Mouse (Mus musculus) hindbrain, embryonic 16.5 days (tissue): ENCODE measurements around the gene Paf1. TPM values are rescaled to one million over a fixed set of nuclear protein-coding genes. Genes with fewer than 3 reads are reported as not detected.

Experiments used
- ATAC-seq: fragments of 200-750 bp; cut with Nextera tagmentation; 2 replicates; pipeline ENCODE4 v1.8.0; 2017; ENCODE audit warnings: moderate TSS enrichment, moderate library complexity
- H3K27ac ChIP-seq: fragments of 300-500 bp; sonication (generic); 2 replicates; pipeline ENCODE4 v1.5.1; 2014; ENCODE audit warnings: low read depth, mild to moderate bottlenecking, control low read depth, low read length, moderate library complexity
- H3K27me3 ChIP-seq: fragments of 300-500 bp; sonication (generic); replicated peaks from 2 replicates; pipeline ENCODE4 v1.6.1; 2014; ENCODE audit warnings: low read length; ENCODE audit not compliant: control insufficient read depth, insufficient read depth
- H3K36me3 ChIP-seq: fragments of 300-500 bp; sonication (generic); 2 replicates; pipeline ENCODE4 v1.6.1; 2014; ENCODE audit warnings: mild to moderate bottlenecking, low read length, moderate library complexity, mixed read lengths; ENCODE audit not compliant: control insufficient read depth, insufficient read depth
- H3K4me1 ChIP-seq: fragments of 300-500 bp; sonication (generic); 2 replicates; pipeline ENCODE4 v1.6.1; 2014; ENCODE audit warnings: low read depth, low read length; ENCODE audit not compliant: control insufficient read depth, insufficient read depth
- H3K4me2 ChIP-seq: fragments of 300-500 bp; sonication (generic); 2 replicates; pipeline ENCODE4 v1.6.1; 2014; ENCODE audit warnings: mild to moderate bottlenecking, low read length, control low read depth, moderate library complexity
- H3K4me3 ChIP-seq: fragments of 300-500 bp; sonication (generic); 2 replicates; pipeline ENCODE4 v1.5.1; 2014; ENCODE audit warnings: mild to moderate bottlenecking, low read length, control low read depth, moderate library complexity
- H3K9ac ChIP-seq: fragments of 300-500 bp; sonication (generic); 2 replicates; pipeline ENCODE4 v1.6.1; 2014; ENCODE audit warnings: low read depth, mild to moderate bottlenecking, control low read depth, low read length, moderate library complexity
- H3K9me3 ChIP-seq: fragments of 300-500 bp; sonication (generic); 2 replicates; pipeline ENCODE4 v1.6.1; 2014; ENCODE audit warnings: mild to moderate bottlenecking, low read length, moderate library complexity; ENCODE audit not compliant: control insufficient read depth
- WGBS: fragments of 180-500 bp; shearing (Covaris S2); extraction: QIAGEN DNeasy Blood & Tissue Kit; methylation state at CpG from one replicate; pipeline ENCODE4 v1.1.7; 2014; 5-methylcytosine and 5-hydroxymethylcytosine counted together
- polyA plus RNA-seq: library from polyadenylated mRNA; unstranded; fragments of >200 nt; fragmentation: Nextera tagmentation; extraction: Ambion mirVana; gene quantifications from 2 replicates; pipeline ENCODE4 v1.2.1, GENCODE M21; 2015

The Paf1 gene
- polyA plus RNA-seq, 1 experiment from 2014 or later: 102 TPM

GRCm38 (mm10) chr7:28367663-28368275, 25.0 kb upstream of the Paf1 start:
- ATAC-seq: no peak
- no peak overlapping the region for H3K9ac ChIP-seq
- H3K36me3 ChIP-seq: 0 out of 2 replicates have a peak, but pooled peaks cover 10% of the 10 kb centered on the region
- no peaks in the 10 kb centered on the region for H3K9me3 ChIP-seq
- H3K27me3 ChIP-seq: no peaks in the 10 kb centered on the region
- no peak overlapping the region for H3K4me3 ChIP-seq
- no peak overlapping the region for H3K4me2 ChIP-seq
- H3K27ac ChIP-seq: no peak overlapping the region
- H3K4me1 ChIP-seq: peaks cover 16% of the 10 kb centered on the region
- WGBS: 87% methylated on average over 16 of the region's 16 CpGs

- H3K9ac ChIP-seq: no peak overlapping the region
- ATAC-seq: no peak
- WGBS: 90% methylated on average over 14 of the region's 16 CpGs
- H3K36me3 ChIP-seq: 0 out of 2 replicates have a peak, but pooled peaks cover 10% of the 10 kb centered on the region
- H3K27me3 ChIP-seq: no peaks in the 10 kb centered on the region
- H3K9me3 ChIP-seq: no peaks in the 10 kb centered on the region
- H3K4me1 ChIP-seq: peaks cover 16% of the 10 kb centered on the region
- no peak overlapping the region for H3K4me3 ChIP-seq
- no peak overlapping the region for H3K4me2 ChIP-seq
- no peak overlapping the region for H3K27ac ChIP-seq
Measured at GRCm38 (mm10) chr7:28368276-28368920, 24.4 kb upstream of the Paf1 start.

- Histone ChIP-seq H3K4me1 (peaks cover 16% of the 10 kb centered on the region), H3K27me3 (no peaks in the 10 kb centered on the region), H3K27ac (no peak overlapping the region), H3K36me3 (0 out of 2 replicates have a peak, but pooled peaks cover 4% of the 10 kb centered on the region), H3K4me2 (peak overlapping the region; percentile 74), H3K4me3 (no peak overlapping the region), H3K9me3 (no peaks in the 10 kb centered on the region), H3K9ac (no peak overlapping the region; the same call in 1 of the 2 replicates)
- WGBS: 91% methylated on average over 14 of the region's 14 CpGs
- no peak for ATAC-seq
Measured at GRCm38 (mm10) chr7:28370051-28370450, 22.7 kb upstream of the Paf1 start.

GRCm38 (mm10) chr7:28370977-28371513, 21.7 kb upstream of the Paf1 start:
- Histone ChIP-seq H3K36me3 (0 out of 2 replicates have a peak, but pooled peaks cover 4% of the 10 kb centered on the region), H3K4me3 (peak overlapping the region; percentile 57), H3K27me3 (no peaks in the 10 kb centered on the region), H3K4me2 (peak overlapping the region; percentile 74), H3K9ac (peak overlapping the region; percentile 73), H3K4me1 (peaks cover 22% of the 10 kb centered on the region), H3K27ac (peak overlapping the region; percentile 88), H3K9me3 (no peaks in the 10 kb centered on the region)
- ATAC-seq: no peak
- WGBS: 7% methylated on average over 11 of the region's 11 CpGs

DNA sequence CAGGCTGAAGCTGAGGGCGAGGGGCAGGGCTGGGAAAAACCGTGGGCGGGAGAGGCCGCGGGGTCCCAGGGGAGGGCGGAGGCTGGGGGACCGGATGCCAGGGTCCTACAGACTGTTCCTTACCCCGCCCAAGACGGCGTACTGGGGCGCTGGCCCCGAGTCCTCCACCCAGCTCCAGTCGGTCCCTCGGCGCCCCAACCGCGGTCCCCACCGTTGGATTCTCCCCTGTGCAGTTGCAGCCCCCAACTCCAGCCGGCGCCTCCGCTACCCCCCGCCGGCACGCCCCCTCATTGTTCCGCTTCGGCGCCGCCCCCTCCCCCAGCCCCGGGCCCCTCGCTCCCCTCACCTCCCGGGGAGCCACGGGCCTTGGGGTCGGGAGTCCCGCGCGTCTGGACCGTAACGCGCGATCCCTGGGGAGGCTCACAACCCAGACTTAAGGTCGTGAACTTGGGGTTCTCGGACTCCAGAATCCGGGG, 21.2 kb upstream of the Paf1 start:
- 0 out of 2 replicates have a peak, but pooled peaks cover 4% of the 10 kb centered on the region for H3K36me3 ChIP-seq
- peak overlapping the region; percentile 73 for H3K9ac ChIP-seq
- peak overlapping the region; percentile 88 for H3K27ac ChIP-seq
- H3K27me3 ChIP-seq: no peaks in the 10 kb centered on the region
- H3K4me2 ChIP-seq: peak overlapping the region; percentile 74
- WGBS: under 1% methylated on average over 34 of the region's 43 CpGs
- peaks cover 27% of the 10 kb centered on the region for H3K4me1 ChIP-seq
- ATAC-seq: no peak
- peak overlapping the region; percentile 57 for H3K4me3 ChIP-seq
- no peaks in the 10 kb centered on the region for H3K9me3 ChIP-seq

DNA sequence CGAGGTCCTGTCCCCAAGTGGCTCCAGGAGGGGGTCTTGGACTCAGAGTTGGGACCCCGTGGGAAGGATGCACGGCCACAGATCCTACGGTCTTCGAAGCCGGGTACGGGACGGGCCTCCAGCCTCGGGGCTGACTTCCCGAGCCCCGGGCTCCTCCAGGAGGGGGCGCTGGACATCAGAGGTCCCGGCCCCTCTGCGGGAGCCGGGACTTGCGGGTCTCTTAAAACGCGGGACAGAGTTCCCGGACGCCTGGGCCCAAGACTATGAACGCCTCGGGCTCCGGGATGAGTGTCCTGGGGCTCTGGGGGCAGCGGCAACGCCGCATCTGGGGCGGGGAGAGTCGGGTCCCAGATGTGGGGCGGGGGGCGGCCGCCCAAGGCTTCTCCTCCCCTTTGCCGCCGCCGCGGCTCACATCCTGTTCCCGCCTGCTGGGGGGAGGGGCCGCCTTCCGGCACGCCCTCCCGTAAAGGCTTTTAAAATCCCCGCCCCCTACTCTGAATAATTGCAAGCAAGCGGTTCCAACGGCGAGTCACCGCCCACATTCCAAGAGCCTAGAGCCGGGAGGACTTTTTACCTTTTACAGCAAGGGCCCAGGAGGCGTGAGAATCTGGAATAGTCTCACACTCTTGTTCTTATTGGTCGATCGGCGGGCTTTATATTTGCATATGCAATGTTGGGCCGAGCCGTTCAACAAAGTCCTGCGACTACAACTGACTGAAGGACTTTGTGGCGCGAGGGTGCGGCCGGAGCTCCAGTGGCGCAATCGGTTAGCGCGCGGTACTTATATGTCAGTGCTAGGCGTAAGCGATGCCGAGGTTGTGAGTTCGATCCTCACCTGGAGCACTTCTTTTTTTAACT, 20.3 kb upstream of the Paf1 start, which contains the start of gene Plekhg2:
TSS of gene Plekhg2 (minus strand) at position 349 of the 858 bp plus-strand sequence.
- Histone ChIP-seq H3K27ac (peak within 1 kb of the TSS; percentile 88), H3K9ac (peak within 1 kb of the TSS; percentile 73), H3K4me1 (peaks cover 28% of the 10 kb centered on the region), H3K4me3 (peak within 1 kb of the TSS; percentile 57), H3K9me3 (no peaks in the 10 kb centered on the region), H3K36me3 (no peaks in the 10 kb centered on the region), H3K4me2 (peak within 1 kb of the TSS; percentile 74), H3K27me3 (no peaks in the 10 kb centered on the region)
- under 1% methylated on average over 54 of the region's 66 CpGs for WGBS
- peak; percentile 91 for ATAC-seq

DNA sequence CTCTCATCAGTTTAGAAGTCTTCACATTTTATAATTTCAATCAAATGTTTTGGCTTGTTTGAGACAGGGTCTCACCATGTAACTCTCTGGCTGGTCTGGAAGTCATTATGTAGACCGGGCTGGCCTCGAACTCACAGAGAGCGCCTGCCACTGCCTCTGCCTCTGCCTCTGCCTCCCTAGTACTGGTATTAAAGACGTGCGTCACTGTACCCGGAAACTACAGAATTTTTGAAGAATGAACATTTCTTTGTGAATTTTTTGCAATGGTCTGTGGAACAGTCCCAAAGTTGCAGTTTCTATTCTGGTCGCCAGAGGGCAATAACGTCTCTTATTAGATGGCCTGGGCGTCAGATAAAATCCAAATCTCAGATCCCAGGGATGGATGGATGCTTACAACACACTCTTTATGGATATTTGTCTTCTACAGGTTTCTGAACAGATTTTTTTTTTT, 19.6 kb upstream of the Paf1 start:
- peaks cover 33% of the 10 kb centered on the region for H3K4me1 ChIP-seq
- WGBS: under 1% methylated on average over 9 of the region's 9 CpGs
- ATAC-seq: peak; percentile 31

GRCm38 (mm10) chr7:28373891-28374495, 18.8 kb upstream of the Paf1 start:
- ATAC-seq: no peak
- Histone ChIP-seq H3K27me3 (no peaks in the 10 kb centered on the region), H3K4me2 (no peak overlapping the region), H3K27ac (0 out of 2 replicates have a peak overlapping the region, but pooled peaks have one; percentile 39), H3K9me3 (no peaks in the 10 kb centered on the region), H3K9ac (no peak overlapping the region), H3K36me3 (no peaks in the 10 kb centered on the region), H3K4me3 (no peak overlapping the region), H3K4me1 (peaks cover 39% of the 10 kb centered on the region)
- 80% methylated on average over 7 of the region's 7 CpGs for WGBS

More for the DNA sequence above, 19.6 kb upstream of the Paf1 start:
- Histone ChIP-seq H3K36me3 (no peaks in the 10 kb centered on the region), H3K9me3 (no peaks in the 10 kb centered on the region), H3K27ac (peak overlapping the region; percentile 88), H3K4me3 (peak overlapping the region; percentile 57), H3K9ac (peak overlapping the region; percentile 43; the same call in 1 of the 2 replicates), H3K27me3 (no peaks in the 10 kb centered on the region), H3K4me2 (peak overlapping the region; percentile 74)
